Mouse (Mus musculus) layer of hippocampus, postnatal 25 days (tissue): Measurements from ENCODE around the gene Bcl11a. TPM values are rescaled to one million over a fixed set of nuclear protein-coding genes. Genes with fewer than 3 reads are reported as not detected.

Source experiments
- DNase-seq, 2 experiments: peaks; one replicate each; pipeline ENCODE4 v3.0.0; 2022; ENCODE audit warnings: mixed read lengths in 2 of 2, low spot score in 1 of 2; ENCODE audit errors: extremely low spot score in 1 of 2
- total RNA-seq, 2 experiments: library from RNA; stranded (reverse); gene quantifications; 2 replicates each; pipeline ENCODE4 v1.2.3; 2021

Gene Bcl11a
- total RNA-seq, 2 experiments from 2014 or later: 105 to 134 TPM

DNA sequence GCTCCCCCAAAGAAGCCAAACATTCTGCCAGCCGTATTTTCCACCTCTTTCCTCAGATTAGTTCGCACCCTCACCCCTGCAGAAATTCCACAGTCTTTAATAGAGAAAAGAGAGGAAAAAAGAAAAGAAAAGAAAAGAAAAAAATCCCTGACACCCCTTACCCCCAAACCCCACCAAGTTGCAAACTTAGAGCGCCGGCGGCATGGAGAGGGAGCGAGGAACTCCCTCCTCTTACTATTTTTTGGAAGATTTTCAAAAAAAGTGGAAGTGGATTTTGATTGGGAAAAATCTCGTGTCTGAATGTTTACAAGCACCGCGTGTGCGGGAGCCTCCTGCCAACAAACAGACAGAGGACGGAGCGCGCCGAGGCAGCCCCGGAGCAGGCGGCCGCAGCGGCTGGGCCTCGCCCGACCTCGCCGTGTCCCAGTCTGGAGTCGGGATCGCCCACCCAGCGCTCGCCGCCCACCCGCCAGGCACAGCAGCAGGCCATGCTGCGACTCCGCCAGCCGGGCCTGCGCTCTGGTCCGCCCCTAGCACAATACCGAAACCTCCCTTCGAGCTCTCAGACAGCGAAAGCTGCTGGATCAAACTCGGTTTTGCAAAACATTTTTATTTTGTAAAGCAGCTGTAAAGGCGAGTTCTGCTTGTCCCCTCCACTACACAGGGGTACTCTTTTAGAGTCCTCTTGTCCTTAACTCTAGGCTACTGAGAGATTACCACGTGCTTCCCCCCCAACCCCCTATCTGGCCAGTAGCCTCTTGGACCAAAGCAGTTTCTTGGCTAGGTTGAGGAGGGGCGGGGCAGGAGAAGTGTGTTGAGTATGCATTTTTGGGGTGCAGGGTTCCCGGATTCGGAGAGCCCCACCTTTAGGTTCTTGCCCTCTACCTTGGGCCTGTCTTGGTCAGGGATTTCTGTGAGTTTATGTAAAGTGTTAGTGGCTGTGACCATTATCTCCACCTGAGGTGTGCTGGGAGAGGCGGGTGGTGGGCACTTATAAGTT is 1.8 kb downstream of the Bcl11a start:
- DNase-seq: no peak

DNA sequence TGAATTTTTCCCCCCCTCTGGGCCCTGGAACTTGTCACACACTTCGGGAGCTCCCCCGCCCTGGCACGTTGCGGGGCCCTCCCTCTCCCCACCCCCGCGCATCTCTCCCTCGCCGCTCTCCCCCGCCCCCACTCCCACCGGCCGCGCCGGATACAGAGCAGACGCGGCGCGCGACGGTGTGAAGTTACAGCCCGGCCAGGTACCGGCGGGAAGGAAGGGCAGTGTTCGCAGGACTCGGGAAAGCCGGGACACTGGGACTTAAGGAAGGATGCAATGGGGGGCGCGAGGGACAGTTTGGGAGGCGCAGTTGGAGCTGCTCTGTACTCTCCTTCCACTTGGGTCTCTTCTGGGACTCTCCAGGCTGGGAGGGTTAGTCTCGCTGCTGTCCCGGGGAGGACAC is 2.7 kb downstream of the Bcl11a start:
- DNase-seq: peak in 1 of 2 experiments; percentile 59

DNA sequence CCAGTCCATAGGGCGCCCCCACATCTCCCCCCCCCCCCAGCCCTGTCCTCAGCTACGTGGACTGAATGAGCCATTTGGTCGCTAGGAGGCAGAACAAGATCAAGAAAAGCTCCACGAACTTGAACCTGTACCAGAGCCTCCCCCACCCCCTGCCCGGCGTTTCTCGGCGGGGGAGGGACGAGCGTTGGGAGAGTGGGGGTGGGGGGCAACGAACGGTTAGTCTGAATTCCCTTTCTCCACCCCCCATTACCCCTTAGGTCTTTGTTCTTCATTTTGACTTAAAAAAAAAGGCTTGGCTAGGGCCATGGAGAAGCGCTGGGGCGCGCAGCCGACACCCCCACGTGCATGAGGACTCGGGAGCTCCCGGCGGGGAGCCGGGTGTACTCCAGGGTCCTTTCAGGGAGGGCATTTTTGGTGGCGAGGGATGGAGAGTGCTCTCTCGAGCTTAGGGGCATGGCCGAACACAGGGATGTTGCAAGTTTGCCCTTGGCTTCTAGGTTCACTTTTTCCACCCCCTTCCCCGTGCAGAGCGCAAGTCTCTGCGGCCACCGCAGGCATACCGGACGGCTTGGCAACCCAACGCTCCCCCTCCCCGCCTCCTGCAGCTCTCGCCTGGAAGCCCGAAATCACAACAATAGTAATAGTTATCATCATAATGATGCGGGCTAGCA is 3.3 kb downstream of the Bcl11a start:
- peak in 1 of 2 experiments; percentile 66 for DNase-seq

DNA sequence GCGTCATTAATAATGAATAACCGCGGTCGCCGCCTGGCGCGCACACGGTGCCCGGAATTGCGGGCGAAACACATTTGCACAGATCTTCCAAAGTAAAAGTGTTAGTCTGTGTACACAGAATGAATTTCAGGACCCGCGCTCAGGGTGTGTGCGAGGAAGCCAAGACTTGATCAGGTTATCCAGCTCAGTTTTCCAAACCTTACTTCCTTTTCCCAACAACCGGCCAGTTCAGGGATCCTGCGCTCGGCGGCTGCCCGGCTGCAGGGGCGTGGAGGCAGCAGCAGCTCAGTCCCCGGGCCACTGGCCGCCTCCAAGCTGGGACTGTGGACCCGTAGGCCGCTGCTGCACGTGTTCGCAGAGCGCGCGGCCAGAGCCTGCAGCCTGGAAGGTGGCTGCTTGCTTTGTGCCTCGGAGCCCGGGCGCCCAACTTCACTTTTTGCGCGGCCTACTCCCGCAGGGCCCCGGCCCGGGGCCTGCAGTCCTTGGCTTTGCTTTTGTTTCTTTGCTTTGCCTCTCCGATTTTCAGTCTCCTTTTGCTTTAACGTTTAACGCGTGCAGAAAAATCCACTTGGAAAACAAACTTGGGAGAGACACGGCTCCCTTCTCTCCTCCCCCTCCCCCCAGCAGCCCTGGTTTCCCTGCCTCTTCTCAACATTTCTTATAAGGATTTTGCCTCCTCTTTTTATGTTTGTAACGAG is 4.0 kb downstream of the Bcl11a start:
- DNase-seq: no peak

DNA sequence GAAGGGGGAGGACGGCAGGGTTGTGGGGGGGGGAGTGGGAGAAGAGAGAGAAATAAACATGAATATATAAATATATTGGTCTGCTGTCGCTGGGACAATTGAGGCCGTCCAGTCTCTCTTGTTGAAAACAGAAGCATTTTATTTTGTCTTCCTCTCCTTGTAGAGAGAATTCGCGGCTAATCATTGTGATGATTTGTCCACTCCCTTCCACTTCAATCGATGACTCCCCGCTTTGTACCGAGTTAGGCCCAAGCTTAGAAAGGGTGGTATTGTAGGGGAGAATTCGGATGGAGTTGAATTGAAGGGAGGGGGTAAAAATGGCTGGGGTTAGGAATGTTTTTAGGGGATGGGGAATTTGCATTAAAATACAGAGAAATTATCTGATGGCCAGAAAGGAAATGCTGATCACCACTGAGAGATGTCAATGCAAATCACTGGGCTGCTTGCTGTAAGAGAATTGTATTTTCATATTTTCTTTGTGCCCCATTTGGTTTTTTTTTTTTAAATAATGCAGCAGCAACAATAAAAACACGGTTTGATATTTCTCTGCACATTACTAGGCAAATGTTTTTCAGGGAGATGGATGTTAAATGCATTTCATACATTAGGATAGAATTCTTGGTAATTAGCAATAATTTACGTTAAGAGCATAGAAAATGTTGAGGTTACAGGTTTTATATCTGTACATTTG is 4.7 kb downstream of the Bcl11a start:
- peak in 1 of 2 experiments; percentile 8 for DNase-seq

DNA sequence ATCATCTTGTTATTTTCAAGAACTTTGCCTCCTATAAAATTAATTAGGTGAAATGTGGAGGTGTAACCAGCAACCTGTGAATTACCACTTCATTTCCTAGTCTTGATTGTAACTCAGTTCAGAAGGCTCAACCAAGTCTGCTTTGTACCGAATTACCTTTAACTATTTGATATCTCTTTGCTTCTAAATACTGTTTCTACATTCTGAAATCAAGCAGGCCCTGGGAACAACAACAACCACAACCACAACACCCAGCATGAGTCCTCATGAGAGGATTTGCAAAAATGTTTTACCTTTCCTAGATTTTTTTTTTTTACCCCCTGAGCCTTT is 5.2 kb downstream of the Bcl11a start:
- no peak for DNase-seq

DNA sequence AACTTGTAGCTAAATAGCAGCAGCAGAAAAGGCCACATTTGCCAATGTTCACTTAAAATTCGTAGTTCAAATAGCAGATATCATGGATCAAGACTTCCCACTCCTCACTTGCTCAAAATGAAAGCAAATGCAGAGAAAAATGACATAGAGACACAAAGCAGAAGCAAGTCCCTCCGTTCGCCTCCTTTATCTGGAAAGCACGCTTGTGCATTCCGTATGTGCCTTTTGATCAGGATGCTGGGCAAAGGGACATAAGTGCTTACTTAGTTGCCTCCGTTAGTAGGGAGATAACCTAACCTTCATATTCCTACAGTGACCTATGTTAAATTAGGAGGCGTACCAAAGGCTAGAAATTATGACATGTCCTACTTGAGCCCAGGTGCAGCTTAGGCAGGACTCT is 5.6 kb downstream of the Bcl11a start:
- no peak for DNase-seq

DNA sequence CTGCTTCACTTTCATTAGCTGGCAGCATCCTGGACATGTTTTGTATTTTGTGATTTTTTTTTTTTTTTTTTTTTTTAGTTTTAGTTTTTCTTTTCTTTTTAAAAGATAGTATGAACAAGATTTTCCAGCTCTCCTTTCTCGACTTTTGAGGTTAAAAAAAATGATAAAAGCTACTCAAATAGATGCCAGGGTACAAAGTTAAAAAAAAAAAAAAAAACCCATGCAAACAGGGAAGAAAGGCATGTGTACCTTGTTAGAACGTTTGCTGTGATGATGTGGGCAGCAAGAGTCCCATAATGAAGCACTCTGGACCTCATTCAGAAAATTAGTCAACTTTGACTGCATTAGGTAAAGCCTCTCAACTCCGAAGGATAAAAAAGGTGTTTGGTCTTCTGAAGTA is 6.2 kb downstream of the Bcl11a start:
- DNase-seq: no peak

DNA sequence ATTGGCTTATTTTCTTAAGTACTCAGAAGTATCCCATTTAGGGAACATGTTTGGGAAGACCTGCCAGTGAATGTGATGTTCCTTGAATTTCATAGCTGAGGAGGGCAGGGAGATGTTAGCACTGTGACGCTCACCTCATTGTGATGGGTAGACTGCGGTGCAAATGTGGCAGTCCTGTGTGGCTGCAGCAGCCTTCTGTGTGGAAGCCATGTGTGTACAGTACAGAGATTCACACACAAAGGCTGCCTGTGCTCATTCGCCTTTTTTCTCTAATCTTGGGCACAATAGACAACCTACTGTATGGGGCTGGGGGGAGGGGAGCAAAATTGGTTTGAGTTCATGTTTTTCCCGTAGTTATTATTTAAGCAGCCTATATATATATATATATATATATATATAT is 6.7 kb downstream of the Bcl11a start:
- DNase-seq: no peak

DNA sequence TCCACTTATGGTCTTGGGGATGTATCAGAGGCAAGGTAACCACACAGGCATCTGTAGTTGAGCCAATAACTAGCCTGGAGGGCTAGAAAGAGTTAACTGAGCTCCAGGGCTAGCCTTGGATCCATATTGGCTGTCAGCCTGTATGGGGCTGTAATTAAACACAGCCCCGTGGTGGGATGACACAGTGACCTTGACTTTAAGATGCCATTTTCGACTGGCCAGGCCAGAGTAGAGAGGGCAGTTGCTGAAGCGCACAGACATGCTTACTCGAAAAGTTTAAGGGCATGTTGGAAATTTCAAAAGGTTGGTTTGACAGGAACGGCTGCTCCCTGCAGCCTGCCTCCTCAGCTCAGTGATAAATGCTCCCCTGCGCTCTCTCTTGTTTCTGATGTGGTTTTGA is 8.1 kb downstream of the Bcl11a start:
- no peak for DNase-seq

DNA sequence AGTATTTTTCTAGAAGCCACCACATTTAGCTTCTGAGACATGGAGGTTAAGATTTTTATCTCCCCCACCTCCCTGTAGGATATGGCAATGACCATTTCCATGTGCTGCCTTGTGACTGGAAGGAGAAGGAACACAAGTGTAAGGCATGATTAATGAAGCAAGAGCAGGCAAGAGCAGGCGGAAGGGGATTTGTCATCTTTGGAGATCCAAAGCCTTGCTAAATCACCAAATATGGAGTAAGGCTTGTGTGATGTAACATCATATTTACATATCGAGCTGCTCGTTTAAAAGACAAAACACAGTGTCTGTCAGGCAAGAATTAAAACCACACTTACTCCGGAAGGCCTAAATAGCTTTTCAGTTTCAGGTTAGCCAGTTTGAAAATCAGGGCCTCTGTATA is 9.2 kb downstream of the Bcl11a start:
- DNase-seq: no peak

DNA sequence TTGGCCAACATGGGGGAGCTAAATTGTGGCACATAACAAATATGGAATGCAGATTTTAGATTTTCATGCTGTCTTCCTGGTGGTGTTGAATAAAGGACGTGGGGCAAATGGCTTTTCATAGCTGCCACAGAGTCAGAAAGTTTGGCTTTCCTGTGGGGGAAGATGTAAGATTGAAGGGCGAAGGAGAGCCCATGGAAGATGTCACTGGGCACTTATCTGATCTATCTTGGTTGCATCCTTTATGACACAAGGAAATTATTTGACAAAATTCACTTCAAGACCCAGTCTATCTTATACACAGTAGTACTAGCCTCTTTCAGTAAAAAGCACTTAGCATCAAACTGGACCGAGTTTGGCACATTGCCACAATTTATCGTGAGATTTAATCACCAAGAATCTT is 12.6 kb downstream of the Bcl11a start:
- no peak for DNase-seq

DNA sequence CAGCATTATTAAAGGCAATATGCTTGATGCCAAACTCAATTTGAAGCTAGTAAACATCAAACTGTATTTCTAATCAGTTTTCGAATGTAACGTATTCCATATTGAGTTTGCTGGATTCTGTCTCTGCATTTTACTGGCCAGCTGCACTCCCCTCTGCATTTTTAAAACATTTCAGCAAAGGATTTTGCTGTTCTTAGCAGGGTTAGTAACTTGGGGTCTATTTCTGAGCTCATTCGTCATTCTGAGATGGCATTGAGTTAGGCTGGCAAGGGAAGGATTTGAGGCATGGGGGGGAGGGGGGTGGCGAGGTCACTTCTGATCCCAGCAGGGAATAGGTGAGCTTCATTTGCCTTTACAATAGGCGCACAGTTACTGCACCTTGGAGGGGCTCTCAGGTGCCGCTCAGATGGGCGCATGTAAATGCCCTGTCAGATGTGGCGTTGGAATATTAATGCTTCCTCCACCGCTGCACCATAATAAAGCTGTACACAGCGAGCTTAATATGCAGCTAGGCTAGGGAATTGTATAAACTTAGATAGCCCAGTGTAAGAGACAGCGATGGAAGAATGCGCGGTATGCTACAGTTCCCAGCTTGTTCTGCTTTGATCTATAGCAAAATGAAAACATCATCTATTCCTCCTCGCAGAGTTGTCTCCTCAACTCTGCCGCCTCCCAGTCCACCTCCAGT is 13.7 kb downstream of the Bcl11a start:
- no peak for DNase-seq

DNA sequence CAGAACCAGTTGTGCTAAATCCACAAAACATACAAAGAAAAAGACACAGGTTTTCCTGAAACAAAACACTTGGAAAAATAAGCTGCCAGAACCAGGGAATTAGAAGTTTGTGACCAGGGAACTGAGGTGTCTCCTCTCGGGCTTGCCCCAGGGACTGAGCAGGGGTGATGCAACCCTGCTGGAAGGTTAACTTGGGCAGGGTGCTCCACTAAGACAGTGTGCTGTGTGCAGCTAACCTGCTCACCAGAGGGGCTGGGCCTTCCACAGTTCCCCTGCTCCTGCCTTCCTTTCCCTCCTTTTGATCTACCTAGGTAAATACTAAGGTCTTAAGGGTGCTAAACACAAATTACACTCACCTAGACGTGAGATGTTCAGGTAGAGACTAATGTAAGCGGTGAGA is 14.8 kb downstream of the Bcl11a start:
- DNase-seq: no peak

DNA sequence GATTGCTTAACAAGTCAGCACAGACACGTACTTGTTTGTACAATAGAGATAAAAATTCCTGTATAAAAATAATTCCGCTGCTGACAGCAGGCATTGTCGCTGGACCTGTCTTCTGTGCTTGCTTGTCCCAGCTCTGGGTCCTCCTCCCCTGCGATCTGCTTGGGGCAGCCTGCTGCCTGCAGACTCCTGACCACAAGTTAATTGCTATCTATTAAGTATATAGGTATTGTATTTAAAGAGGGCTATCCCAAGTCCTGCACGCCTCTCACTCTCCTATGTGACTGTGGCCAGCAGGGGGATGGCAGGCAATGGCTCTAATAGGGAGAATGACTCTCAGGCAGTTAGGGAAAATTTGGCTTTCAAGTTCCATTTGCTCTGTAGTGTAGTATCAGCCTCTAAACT is 16.2 kb downstream of the Bcl11a start:
- no peak for DNase-seq

DNA sequence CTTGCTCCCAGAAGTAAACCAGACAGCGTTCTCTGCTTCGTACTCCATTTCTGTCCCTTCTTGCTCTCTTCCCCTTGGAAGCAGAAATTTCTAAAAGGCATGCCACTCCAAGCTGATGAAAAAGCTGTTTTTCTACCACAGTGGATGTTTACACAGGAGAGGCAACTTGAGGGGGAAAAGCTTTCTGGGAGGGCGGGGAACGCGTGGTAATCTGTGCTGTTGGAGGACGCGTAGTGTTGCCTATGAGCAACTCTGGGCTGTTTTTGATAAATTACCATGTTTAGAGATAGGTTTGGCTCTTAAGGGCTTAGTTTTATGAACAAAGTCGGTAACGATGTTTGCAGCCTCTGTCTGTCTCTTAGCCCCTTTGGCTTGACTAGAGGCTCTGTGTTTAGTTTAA is 17.4 kb downstream of the Bcl11a start:
- no peak for DNase-seq

DNA sequence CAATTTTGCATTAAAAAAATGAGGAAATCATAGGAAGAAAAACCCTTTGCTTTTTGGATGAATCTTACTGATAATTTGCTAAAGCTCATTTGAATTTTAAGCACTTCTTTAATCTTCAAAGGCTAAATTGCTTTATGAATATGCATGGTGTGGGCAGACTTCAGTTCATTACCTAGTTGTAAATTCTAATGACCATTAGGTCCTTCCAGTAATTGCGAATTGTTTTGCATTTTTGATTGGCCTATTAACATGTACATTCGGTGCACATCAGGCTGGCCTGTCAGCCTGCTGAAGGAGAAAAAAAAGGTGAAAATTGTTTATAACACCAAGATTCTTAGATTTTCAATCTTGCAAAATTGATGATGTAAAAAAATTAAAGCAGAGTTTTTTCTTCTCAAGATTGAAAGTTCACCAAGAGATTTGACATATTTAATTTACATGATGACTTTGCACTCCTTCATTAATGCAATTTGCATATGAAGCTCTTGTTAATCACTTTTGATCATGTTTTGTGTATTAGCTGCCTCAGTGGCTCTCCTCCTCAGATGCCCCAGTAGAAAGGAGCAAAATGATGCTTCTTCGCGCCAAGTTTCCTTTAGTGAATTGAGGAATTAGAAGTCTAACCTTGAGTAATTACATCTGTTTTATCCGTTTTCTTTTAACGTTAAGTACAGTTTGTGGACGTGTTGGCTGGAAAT is 17.9 kb downstream of the Bcl11a start:
- no peak for DNase-seq

DNA sequence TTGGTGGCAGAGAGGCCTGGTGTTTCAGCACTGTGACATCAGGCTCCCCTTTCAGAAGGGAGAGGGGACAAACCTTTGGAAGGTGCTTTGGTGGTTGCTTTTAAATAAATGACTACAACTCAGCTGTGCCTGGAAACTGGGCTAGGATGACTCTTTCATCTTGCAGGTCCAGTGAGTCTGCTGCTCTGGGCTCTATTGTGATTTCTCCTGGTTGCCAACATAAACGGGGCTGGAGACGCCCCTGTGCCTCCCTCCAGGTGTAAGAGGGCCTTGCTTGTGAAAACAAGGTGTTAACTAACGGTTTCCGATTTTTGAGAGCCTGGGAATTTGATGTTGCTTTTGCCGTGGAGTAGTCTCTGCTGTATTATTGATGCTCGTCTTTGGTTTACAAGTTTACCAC is 18.6 kb downstream of the Bcl11a start:
- no peak for DNase-seq

DNA sequence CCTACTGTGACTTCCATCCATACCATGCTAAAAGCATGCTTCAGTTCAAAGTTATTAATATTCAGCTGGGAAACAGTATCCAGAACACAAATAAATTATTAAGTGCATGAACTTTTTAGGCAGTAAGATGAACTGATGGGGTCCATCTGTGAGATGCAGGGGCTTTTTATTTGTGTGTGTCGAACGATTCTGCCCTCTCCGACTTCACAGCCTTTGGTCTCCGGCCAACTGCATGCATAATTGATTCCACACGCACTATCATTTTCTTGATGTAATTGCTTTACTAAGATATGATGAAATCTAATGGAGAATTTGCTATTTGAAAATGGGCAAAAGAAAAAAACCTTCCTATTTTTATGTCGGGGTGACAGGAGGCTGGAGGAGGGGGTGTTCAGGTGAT is 19.2 kb downstream of the Bcl11a start:
- DNase-seq: no peak

DNA sequence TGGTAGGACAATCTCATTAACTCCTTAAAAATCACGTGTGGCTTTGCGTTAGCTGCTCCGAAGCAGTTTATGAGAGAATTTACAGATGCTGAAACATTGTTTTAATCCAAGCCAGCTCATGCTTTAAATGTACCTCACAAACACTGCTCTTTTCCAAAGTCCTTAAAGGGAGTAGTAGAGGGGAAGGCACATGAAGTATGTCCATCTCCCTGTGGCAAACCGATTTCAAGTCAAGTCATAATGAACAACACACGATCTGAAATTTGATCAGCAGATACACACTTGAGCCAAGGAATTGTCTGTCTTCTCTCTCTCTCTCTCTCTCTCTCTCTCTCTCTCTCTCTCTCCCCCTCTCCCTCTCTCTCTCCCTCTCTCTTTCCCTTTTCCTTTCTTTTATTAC is 20.2 kb downstream of the Bcl11a start:
- no peak for DNase-seq
